Mouse (Mus musculus): ENCODE data around the gene Gna14. TPM values are rescaled to one million over a fixed set of nuclear protein-coding genes. Genes with fewer than 3 reads are reported as not detected.

The Gna14 gene
- polyA plus RNA-seq, 1 experiment from 2014 or later = 2.5 TPM

- no peak overlapping the region for H3K4me2 ChIP-seq (ENCODE audit: low read depth, low read length, severe bottlenecking)
- WGBS = 89% methylated on average over 14 of the region's 14 CpGs
- ATAC-seq (replicated peaks; ENCODE audit: low FRiP score) = no peak
- no peak overlapping the region for H3K4me3 ChIP-seq (ENCODE audit: low read depth, low read length)
- no peaks in the 10 kb centered on the region for H3K9me3 ChIP-seq (ENCODE audit: control insufficient read depth, low read length)
- peaks cover 3% of the 10 kb centered on the region; the same call in 1 of the 2 replicates for H3K4me1 ChIP-seq (replicated peaks; ENCODE audit: control insufficient read depth, insufficient read depth, low read length)
- DNase-seq (ENCODE audit: low spot score) = no peak
- no peaks in the 10 kb centered on the region for H3K36me3 ChIP-seq (ENCODE audit: control insufficient read depth, insufficient read depth, low read length)
- H3K27ac ChIP-seq (ENCODE audit: low read depth, low read length) = no peak overlapping the region
- H3K27me3 ChIP-seq (ENCODE audit: control insufficient read depth, insufficient read depth, low read length) = no peaks in the 10 kb centered on the region
- H3K9ac ChIP-seq (ENCODE audit: low read length) = no peak overlapping the region
These were observed 25.3 kb downstream of the Gna14 start for GRCm38 (mm10) chr19:16460831-16461230.

DNA sequence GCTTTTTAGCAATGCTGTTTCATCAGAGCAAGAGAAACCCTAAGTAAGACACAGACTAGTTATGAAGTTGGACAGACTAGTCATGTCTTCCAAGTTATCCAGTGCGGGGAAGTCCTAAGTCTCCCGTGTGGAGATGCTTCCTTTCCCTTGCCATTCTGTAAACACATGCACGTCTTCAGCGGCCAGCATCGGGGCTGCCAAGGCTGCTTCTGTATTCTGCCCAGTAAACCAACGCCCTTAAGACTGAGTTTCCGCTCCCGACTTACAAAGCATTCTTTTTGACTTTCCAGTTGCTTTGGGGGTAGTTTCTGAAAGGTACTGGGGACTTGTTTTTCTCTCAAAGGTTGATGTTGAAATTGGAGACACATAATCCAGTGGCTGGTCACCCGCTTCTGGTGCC lies 26.9 kb downstream of the Gna14 start:
- no peak overlapping the region for H3K9ac ChIP-seq (ENCODE audit: low read length)
- no peaks in the 10 kb centered on the region for H3K36me3 ChIP-seq (ENCODE audit: control insufficient read depth, insufficient read depth, low read length)
- DNase-seq (ENCODE audit: low spot score) (no peak), ATAC-seq (replicated peaks; ENCODE audit: low FRiP score) (no peak)
- no peak overlapping the region for H3K4me2 ChIP-seq (ENCODE audit: low read depth, low read length, severe bottlenecking)
- peaks cover 3% of the 10 kb centered on the region; the same call in 1 of the 2 replicates for H3K4me1 ChIP-seq (replicated peaks; ENCODE audit: control insufficient read depth, insufficient read depth, low read length)
- H3K27me3 ChIP-seq (ENCODE audit: control insufficient read depth, insufficient read depth, low read length) = no peaks in the 10 kb centered on the region
- WGBS = 89% methylated on average over 9 of the region's 9 CpGs
- H3K4me3 ChIP-seq (ENCODE audit: low read depth, low read length) = no peak overlapping the region
- no peaks in the 10 kb centered on the region for H3K9me3 ChIP-seq (ENCODE audit: control insufficient read depth, low read length)
- H3K27ac ChIP-seq (ENCODE audit: low read depth, low read length) = no peak overlapping the region

DNA sequence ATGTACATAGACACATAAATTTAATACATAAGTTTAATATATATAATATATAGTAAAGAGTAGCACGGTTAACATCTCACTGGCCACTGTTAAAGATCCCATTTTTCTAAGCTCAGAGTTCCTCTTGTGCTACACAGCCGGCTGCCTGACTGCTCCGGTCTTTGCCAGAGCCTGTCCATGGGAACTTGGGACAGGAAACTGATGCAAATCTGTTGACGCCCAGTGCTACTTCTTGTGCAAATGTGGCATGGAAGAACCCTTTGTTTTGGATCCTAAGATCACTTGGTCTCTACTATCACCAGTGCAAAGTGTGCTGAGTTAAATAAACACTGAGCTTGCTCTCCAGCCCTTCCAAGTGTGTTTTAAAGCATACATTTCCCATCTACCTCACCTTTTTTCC lies 29.2 kb downstream of the Gna14 start:
- 85% methylated on average over 4 of the region's 4 CpGs for WGBS

DNA sequence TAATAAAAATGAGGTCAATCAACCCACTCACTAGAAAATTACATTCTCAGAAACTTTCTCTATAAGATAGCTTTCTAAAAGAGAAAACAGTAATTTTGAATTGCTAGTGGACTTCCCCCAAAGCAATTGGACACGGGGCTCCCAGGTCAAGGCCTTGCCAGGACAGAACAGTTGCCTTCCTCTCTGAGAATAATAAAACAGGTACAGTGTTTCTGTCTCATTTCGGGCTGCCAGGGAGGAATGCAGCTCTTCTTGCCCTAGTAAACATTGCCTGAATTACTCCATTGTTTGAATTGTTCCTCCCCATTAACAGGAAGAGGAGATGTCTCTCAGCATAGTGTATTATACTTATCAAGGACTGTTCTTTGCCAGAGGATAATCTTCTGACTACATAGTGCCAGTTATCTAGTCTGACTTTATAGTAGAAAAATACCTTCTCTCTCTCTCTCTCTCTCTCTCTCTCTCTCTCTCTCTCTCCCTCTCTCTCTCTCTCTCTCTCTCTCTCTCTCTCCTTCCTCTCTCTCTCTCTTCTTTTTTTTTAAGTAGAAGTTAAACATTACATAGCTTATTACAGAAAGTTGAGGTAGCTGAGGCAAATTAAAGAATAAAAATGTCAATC lies 33.3 kb downstream of the Gna14 start:
- H3K4me2 ChIP-seq (ENCODE audit: low read depth, low read length, severe bottlenecking) = no peak overlapping the region
- DNase-seq (ENCODE audit: low spot score) = no peak
- H3K9ac ChIP-seq (ENCODE audit: low read length) = no peak overlapping the region
- WGBS = 56% methylated on average over 2 of the region's 2 CpGs
- no peak for ATAC-seq (replicated peaks; ENCODE audit: low FRiP score)
- no peaks in the 10 kb centered on the region for H3K27me3 ChIP-seq (ENCODE audit: control insufficient read depth, insufficient read depth, low read length)
- no peaks in the 10 kb centered on the region for H3K4me1 ChIP-seq (replicated peaks; ENCODE audit: control insufficient read depth, insufficient read depth, low read length)
- no peak overlapping the region for H3K27ac ChIP-seq (ENCODE audit: low read depth, low read length)
- no peaks in the 10 kb centered on the region for H3K36me3 ChIP-seq (ENCODE audit: control insufficient read depth, insufficient read depth, low read length)
- no peak overlapping the region for H3K4me3 ChIP-seq (ENCODE audit: low read depth, low read length)
- H3K9me3 ChIP-seq (ENCODE audit: control insufficient read depth, low read length) = peaks cover 5% of the 10 kb centered on the region; the same call in 1 of the 2 replicates

More for the DNA sequence above, 29.2 kb downstream of the Gna14 start:
- Histone ChIP-seq H3K4me3 (ENCODE audit: low read depth, low read length) (no peak overlapping the region), H3K4me1 (replicated peaks; ENCODE audit: control insufficient read depth, insufficient read depth, low read length) (peaks cover 3% of the 10 kb centered on the region; the same call in 1 of the 2 replicates), H3K27me3 (ENCODE audit: control insufficient read depth, insufficient read depth, low read length) (no peaks in the 10 kb centered on the region), H3K9me3 (ENCODE audit: control insufficient read depth, low read length) (no peaks in the 10 kb centered on the region), H3K36me3 (ENCODE audit: control insufficient read depth, insufficient read depth, low read length) (no peaks in the 10 kb centered on the region), H3K27ac (ENCODE audit: low read depth, low read length) (no peak overlapping the region), H3K9ac (ENCODE audit: low read length) (no peak overlapping the region), H3K4me2 (ENCODE audit: low read depth, low read length, severe bottlenecking) (no peak overlapping the region)
- DNase-seq (ENCODE audit: low spot score) (no peak), ATAC-seq (replicated peaks; ENCODE audit: low FRiP score) (no peak)

DNA sequence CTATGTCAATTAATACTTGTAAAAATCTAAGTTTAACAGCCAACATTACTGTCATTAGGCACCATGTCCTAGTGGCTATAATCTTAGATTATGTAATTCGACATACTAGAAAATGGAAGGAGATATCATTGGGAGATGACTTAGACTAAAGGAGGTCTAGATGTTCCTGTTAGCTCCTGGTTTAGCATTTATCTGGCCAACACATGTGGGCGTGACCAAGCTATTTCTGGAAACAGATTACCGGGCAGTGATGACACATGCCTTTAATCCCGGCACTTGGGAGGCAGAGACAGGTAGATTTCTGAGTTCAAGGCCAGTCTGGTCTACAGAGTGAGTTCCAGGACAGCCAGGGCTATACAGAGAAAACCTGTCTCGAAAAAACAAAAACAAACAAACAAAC lies 37.1 kb downstream of the Gna14 start:
- H3K9me3 ChIP-seq (ENCODE audit: control insufficient read depth, low read length) = peaks cover 7% of the 10 kb centered on the region; the same call in 1 of the 2 replicates

GRCm38 (mm10) chr19:16477314-16477946 lies 41.9 kb downstream of the Gna14 start:
- WGBS = 90% methylated on average over 12 of the region's 12 CpGs
- Histone ChIP-seq H3K4me1 (replicated peaks; ENCODE audit: control insufficient read depth, insufficient read depth, low read length) (no peaks in the 10 kb centered on the region), H3K9ac (ENCODE audit: low read length) (no peak overlapping the region), H3K4me3 (ENCODE audit: low read depth, low read length) (no peak overlapping the region), H3K36me3 (ENCODE audit: control insufficient read depth, insufficient read depth, low read length) (no peaks in the 10 kb centered on the region), H3K9me3 (ENCODE audit: control insufficient read depth, low read length) (peaks cover 7% of the 10 kb centered on the region; the same call in 1 of the 2 replicates), H3K27me3 (ENCODE audit: control insufficient read depth, insufficient read depth, low read length) (no peaks in the 10 kb centered on the region), H3K4me2 (ENCODE audit: low read depth, low read length, severe bottlenecking) (no peak overlapping the region), H3K27ac (ENCODE audit: low read depth, low read length) (no peak overlapping the region)
- DNase-seq (ENCODE audit: low spot score) = no peak
- no peak for ATAC-seq (replicated peaks; ENCODE audit: low FRiP score)

More for the DNA sequence above, 37.1 kb downstream of the Gna14 start:
- no peak for ATAC-seq (replicated peaks; ENCODE audit: low FRiP score)
- no peaks in the 10 kb centered on the region for H3K27me3 ChIP-seq (ENCODE audit: control insufficient read depth, insufficient read depth, low read length)
- H3K36me3 ChIP-seq (ENCODE audit: control insufficient read depth, insufficient read depth, low read length) = no peaks in the 10 kb centered on the region
- WGBS = 88% methylated on average over 5 of the region's 5 CpGs
- no peak overlapping the region for H3K27ac ChIP-seq (ENCODE audit: low read depth, low read length)
- no peak overlapping the region for H3K4me3 ChIP-seq (ENCODE audit: low read depth, low read length)
- H3K4me2 ChIP-seq (ENCODE audit: low read depth, low read length, severe bottlenecking) = no peak overlapping the region
- no peak for DNase-seq (ENCODE audit: low spot score)
- H3K9ac ChIP-seq (ENCODE audit: low read length) = no peak overlapping the region
- no peaks in the 10 kb centered on the region for H3K4me1 ChIP-seq (replicated peaks; ENCODE audit: control insufficient read depth, insufficient read depth, low read length)

DNA sequence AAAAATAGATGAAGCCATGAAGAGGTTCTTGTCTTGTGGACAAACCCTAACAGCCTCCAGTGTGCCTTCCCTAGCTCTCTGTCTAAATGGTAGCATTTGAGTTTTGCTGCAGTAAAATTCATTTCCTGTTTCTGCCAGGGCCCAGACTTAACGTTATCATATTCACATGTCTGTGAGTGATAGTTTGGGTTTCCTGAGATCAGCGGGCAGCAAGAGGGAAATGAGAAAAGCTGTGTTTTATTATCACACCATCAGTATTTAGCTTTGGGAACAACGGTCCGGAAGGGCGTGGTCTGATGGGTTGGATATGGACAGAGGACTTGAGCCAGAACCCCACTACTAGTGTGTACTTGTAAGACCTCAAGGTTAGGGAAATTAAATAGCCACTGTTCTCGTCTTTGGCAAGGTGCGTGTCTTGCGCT lies 42.6 kb downstream of the Gna14 start:
- DNase-seq (ENCODE audit: low spot score) (no peak), ATAC-seq (replicated peaks; ENCODE audit: low FRiP score) (no peak)
- no peaks in the 10 kb centered on the region for H3K36me3 ChIP-seq (ENCODE audit: control insufficient read depth, insufficient read depth, low read length)
- no peak overlapping the region for H3K9ac ChIP-seq (ENCODE audit: low read length)
- no peak overlapping the region for H3K4me2 ChIP-seq (ENCODE audit: low read depth, low read length, severe bottlenecking)
- H3K27me3 ChIP-seq (ENCODE audit: control insufficient read depth, insufficient read depth, low read length) = no peaks in the 10 kb centered on the region
- no peaks in the 10 kb centered on the region for H3K4me1 ChIP-seq (replicated peaks; ENCODE audit: control insufficient read depth, insufficient read depth, low read length)
- H3K9me3 ChIP-seq (ENCODE audit: control insufficient read depth, low read length) = peaks cover 7% of the 10 kb centered on the region; the same call in 1 of the 2 replicates
- no peak overlapping the region for H3K27ac ChIP-seq (ENCODE audit: low read depth, low read length)
- H3K4me3 ChIP-seq (ENCODE audit: low read depth, low read length) = no peak overlapping the region
- 85% methylated on average over 8 of the region's 8 CpGs for WGBS

- Histone ChIP-seq H3K4me1 (replicated peaks; ENCODE audit: control insufficient read depth, insufficient read depth, low read length) (no peaks in the 10 kb centered on the region), H3K9me3 (ENCODE audit: control insufficient read depth, low read length) (no peaks in the 10 kb centered on the region), H3K27ac (ENCODE audit: low read depth, low read length) (no peak overlapping the region), H3K36me3 (ENCODE audit: control insufficient read depth, insufficient read depth, low read length) (no peaks in the 10 kb centered on the region), H3K4me3 (ENCODE audit: low read depth, low read length) (no peak overlapping the region), H3K9ac (ENCODE audit: low read length) (no peak overlapping the region), H3K4me2 (ENCODE audit: low read depth, low read length, severe bottlenecking) (no peak overlapping the region), H3K27me3 (ENCODE audit: control insufficient read depth, insufficient read depth, low read length) (no peaks in the 10 kb centered on the region)
- no peak for ATAC-seq (replicated peaks; ENCODE audit: low FRiP score)
- 88% methylated on average over 3 of the region's 3 CpGs for WGBS
- no peak for DNase-seq (ENCODE audit: low spot score)
These were observed 46.5 kb downstream of the Gna14 start for GRCm38 (mm10) chr19:16482047-16482446.

DNA sequence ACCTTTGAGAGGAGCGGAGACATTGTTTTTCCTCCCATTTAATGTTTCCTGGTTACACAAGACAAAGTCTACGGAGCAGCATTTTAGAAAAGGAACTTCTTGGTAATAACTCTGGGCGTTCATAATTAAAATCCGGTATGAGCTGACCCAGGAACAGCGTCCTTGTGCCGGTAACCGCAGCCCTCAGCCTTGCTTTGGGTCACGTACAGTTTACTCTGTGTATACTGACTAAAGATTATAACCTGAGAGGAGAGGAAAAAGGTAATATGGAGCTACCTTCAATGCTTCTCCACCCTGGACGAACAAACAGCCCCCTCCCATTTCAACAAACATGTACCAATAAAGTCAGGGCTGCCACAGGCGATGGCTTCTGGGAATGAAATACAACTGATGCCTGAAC lies 48.7 kb downstream of the Gna14 start:
- H3K4me2 ChIP-seq (ENCODE audit: low read depth, low read length, severe bottlenecking) = no peak overlapping the region
- H3K36me3 ChIP-seq (ENCODE audit: control insufficient read depth, insufficient read depth, low read length) = no peaks in the 10 kb centered on the region
- no peak overlapping the region for H3K9ac ChIP-seq (ENCODE audit: low read length)
- ATAC-seq (replicated peaks; ENCODE audit: low FRiP score) (no peak), DNase-seq (ENCODE audit: low spot score) (no peak)
- H3K4me1 ChIP-seq (replicated peaks; ENCODE audit: control insufficient read depth, insufficient read depth, low read length) = no peaks in the 10 kb centered on the region
- H3K27ac ChIP-seq (ENCODE audit: low read depth, low read length) = no peak overlapping the region
- H3K27me3 ChIP-seq (ENCODE audit: control insufficient read depth, insufficient read depth, low read length) = no peaks in the 10 kb centered on the region
- 95% methylated on average over 10 of the region's 10 CpGs for WGBS
- no peak overlapping the region for H3K4me3 ChIP-seq (ENCODE audit: low read depth, low read length)
- no peaks in the 10 kb centered on the region for H3K9me3 ChIP-seq (ENCODE audit: control insufficient read depth, low read length)
